Mouse (Mus musculus): ENCODE results near the gene Gngt1.

The Gngt1 gene

DNA sequence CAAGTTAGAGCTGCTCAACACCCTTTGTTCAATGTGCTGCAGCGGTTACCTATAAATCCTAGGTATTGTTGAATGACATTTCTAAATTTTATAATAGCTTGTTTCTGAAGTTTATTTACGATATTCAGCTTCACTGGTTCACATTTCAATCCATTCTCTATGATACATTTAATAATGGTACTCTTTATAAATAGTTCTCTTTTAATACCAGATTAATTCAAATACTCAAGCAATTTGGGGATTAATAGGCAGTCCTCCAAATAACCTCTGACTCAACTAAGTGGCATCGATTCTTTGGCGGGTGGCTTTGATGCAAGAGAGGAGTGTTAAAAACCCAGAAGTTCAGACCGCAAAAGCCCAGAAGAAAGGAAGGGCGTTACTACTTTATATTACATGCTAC lies at the start of gene Gngt1:
Gene Gngt1, plus strand, starts transcription at position 301 of the 400 bp plus-strand sequence.
- no peak for DNase-seq

- no peak for DNase-seq
Measured at GRCm38 (mm10) chr6:3954969-3955368, 38.6 kb upstream of the Gngt1 start.

DNA sequence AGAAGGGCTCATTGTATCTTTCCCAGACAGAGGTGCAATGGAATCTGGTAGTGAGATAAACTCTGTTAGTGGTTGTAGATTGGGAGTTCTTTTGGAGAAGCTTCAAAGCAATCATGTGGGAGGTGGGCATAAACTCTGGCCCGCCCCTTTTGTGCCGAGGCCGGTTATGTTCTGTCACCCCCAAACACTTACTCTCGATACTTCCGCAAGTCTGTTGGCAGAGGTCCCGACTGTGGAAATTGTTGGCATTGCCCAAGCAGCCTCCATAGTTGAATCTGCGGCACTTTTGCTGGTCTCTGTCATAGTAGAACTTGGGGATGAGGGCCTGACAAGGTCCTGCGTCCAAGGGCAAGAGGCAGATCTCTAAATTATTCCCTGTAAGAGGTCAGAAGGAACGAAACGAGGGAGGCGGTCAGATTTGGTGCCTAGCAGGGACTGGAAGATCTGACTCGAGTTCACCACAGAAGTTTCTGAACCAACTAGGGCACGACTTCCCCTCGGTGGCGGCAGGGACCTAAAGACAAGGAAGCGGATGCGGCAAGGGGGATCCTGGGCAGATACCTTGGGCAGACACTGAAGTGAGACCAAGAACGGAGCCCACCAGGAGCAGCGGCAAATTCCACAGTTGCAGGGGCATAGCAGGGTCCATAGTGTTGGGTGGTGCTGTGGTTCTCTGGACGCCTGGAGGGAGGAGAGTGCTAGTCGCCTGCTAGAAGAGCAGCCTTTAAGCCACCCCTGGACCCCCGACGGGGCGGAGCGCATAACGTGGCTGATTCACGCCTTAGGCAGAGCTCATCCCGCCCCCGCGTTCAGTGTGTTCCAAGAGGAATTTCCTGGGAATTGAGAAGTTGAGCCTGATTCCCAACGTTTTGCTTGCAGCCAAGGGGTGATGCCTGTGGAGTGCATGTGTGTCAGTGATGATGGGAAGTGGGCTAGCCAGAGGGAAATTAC lies 25.6 kb upstream of the Gngt1 start:
- peak; percentile 13 for DNase-seq

DNA sequence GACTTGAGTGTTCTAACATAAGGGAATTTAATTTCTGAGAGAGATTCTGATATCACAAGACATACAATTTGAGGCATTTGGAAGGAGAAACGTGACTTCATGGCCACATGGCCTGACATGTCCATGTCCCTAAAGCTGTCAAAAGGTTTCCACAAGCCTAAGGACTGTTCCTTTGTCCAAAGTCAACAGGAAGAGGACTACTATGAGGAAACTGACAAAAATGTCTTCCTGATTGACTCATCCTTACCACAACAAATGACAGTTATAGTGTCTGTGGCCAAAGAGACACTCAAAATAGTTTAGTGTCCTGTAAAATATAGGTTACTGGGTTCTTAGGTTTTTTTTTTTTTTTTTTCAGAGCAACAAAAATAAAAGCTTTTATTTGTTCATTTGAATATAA lies 19.9 kb upstream of the Gngt1 start:
- DNase-seq = no peak

GRCm38 (mm10) chr6:3982661-3983284 lies 10.8 kb upstream of the Gngt1 start:
- no peak for DNase-seq

DNA sequence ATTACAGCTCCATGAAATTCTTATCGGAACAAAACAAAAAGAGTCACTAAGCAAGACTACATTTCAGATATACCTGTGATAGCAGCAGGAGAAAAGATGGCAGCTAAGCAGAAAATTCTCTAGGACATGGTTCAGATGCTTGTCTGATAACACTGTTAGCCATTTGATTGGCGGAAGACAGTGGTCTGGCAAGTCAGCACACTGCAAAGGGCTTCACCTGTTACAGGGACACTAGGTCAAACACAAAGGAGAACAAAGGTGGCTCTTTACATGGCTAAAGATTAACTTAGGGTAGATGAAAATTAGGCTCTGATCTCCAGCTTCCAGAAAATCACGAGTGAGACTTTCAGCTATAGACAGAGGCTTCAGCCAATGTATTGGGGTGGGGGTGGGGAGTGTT lies 4.8 kb upstream of the Gngt1 start, which contains the start of gene Tfpi2:
Gene Tfpi2, minus strand, starts transcription at position 170 of the 400 bp plus-strand sequence.
- DNase-seq = peak; percentile 64

DNA sequence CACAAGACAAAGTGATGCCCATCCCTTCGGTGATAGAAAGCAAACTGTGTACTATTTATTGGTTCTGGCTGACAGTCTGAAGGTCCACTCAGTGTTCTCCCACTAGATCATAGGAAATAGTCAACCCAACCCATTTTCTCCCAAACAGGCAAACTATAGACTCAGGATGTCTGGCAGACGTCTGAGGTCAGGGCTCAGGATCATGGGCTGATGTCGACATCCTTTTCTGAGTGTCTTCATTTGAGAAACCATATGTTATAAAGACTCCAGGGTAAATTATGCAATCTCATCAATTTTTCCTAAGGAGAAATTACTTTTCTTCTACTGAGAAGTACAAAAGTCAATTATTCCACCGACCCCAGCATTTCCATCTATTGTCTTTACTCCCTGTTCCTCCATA lies 4.5 kb downstream of the Gngt1 start:
- DNase-seq = no peak

DNA sequence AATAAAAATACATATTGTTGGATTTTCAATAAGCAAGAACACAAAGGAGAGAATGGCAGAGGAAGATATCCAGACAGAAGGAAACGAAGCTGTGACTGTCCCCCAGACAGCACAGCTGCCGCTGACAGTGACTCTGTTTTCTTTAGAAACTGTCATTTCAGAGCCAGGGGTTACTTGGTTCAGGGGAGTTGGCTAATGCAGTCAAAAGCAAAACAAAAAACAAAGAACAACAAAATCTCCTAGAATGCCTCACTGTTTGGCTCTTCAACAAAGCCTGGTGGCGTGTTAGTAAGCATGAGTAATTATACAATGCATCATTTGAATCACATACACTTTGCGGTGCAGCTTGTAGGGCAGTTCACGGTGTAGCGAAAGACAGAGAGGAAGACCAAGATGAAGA lies 5.7 kb downstream of the Gngt1 start:
- DNase-seq = no peak

DNA sequence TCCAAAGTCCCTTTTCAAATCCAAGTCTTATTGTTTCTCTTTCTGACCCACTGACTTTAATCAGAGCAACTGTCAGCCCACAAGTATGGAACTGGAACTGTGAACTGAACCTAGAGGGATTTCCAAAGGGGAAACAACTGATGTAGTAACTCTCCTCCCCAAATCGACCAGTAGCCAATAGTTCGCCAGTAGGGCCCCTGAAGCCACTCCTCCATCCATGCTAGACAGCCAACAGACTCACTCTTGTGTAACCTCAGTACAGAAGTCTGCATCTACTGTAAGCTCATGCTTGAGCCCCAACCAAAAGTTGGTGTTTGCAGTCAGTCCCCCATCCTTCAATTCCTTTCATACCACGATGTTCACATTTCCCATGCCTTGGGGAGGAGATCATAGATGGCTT lies 7.1 kb downstream of the Gngt1 start:
- DNase-seq = no peak

GRCm38 (mm10) chr6:4003445-4003844 lies 9.9 kb downstream of the Gngt1 start:
- DNase-seq = peak; percentile 34

DNA sequence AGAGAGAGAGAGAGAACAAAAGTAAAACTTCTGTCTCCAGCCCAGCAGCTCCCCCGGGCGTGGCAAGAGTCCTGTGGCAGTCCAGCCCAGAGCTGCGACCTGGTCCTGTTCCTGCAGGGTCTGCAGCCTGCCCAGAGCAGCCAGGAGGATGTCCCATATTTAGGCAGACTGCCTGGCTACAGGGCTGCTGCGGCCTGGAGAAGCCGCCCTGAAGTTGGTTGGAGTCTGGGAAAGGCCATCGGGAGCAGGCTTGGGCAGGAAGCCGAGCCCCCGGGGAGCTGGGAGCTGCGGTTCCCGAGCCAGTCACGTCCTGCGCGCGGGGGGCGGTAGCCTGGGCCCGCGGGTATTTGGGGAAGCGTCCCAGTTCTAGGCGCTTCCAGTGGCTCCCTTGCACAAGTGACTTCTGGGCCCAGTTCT lies 10.3 kb downstream of the Gngt1 start, which contains the start of gene Gng11:
Gene Gng11, plus strand, starts transcription at position 15 of the 417 bp plus-strand sequence.
- DNase-seq = peak; percentile 68

GRCm38 (mm10) chr6:4004808-4005207 lies 11.2 kb downstream of the Gngt1 start:
- no peak for DNase-seq

DNA sequence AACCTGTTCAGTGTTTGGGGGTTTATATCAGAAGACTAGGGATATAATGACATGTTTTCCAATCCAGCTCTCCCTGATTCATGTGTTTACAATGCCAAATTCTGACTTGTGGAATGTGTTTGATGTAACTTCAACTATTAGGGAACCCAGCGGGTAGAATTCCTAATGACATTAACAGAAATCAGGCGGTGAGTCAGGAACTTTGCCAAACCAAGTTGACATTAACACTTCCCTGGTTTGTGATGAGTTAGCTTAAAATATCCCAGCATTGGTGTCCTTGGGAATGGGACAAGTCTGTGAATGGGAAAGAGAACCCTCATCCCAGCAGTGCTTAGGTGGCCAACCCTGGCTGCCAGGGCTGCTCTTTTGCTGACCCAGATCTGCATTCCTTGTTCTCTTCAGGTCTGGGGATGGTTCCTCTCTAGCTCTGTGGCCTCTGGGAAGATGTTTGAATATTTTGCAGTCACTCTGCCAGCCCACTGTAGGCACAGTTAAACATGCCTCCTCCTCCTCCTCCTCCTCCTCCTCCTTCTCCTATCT lies 15.0 kb downstream of the Gngt1 start:
- no peak for DNase-seq

GRCm38 (mm10) chr6:4009548-4009947 lies 16.0 kb downstream of the Gngt1 start:
- DNase-seq = peak; percentile 63

GRCm38 (mm10) chr6:4022645-4023044 lies 29.1 kb downstream of the Gngt1 start:
- DNase-seq = peak; percentile 59

DNA sequence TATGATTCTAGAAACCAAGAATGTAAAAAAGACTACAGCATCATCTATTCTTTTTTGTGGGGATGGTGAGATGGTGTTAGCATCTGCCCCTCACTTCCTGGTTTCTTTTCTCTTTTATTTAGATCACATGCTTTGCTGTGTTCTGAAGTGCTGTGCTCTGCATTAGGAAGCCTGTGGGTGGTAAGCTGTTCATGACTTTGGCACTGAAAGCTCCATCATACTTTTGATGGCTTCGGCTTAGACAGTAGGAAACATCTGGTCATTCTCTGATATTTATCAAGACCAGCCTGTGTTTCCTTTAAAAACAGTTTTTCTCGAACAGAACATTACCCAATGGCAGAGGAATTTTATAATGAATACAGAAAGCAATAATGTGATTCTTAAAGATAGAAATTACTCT lies 32.8 kb downstream of the Gngt1 start:
- no peak for DNase-seq

GRCm38 (mm10) chr6:4030956-4031355 lies 37.4 kb downstream of the Gngt1 start:
- no peak for DNase-seq

DNA sequence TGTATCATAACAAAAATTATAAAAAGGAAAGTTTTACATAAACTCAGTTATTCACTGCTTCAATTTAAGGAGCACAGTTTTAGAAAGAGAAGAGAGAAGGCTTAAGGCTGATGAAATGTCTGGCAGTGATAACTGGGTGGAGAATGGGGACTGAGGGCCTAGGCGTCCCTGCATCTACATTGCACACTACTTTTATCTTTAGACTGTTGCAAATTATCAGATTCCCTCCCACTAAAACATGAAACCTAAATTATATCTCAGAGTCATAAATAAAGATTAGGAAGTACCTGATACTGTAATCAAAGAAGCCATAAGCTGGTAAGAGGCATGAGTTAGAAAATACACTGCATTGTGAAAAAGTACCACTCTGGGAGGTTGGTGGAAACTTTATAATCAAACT lies 48.2 kb downstream of the Gngt1 start:
- DNase-seq = no peak
